Mouse (Mus musculus) cortical plate, adult 2 months (tissue): ENCODE results near the gene Cisd2.

Experiments
- CTCF ChIP-seq: fragments of 200-500 bp; IDR thresholded peaks from 2 replicates; pipeline ENCODE4 v1.5.1; 2011; ENCODE audit warnings: mild to moderate bottlenecking, control low read depth, low read length; ENCODE audit not compliant: insufficient read depth; ENCODE audit errors: extremely low read depth
- POLR2A ChIP-seq: fragments of 200-500 bp; IDR thresholded peaks from 2 replicates; pipeline ENCODE4 v1.6.1; 2011; ENCODE audit warnings: mild to moderate bottlenecking, low read length, control low read depth; ENCODE audit not compliant: insufficient read depth; ENCODE audit errors: extremely low read depth

- no peak for TF ChIP-seq POLR2A
- TF ChIP-seq CTCF = no peak
Measured at GRCm38 (mm10) chr3:135444930-135445329, 21.2 kb upstream of the Cisd2 start.
